Mouse (Mus musculus): ENCODE measurements around the gene Kng1. TPM values are rescaled to one million over a fixed set of nuclear protein-coding genes. Genes with fewer than 3 reads are reported as not detected.
"Not testable (repeated sequence)": the region's sequence is repeated elsewhere in the genome, so short reads cannot be mapped to it uniquely, and the experiment has no call there.

The Kng1 gene
- polyA plus RNA-seq, 1 experiment from 2014 or later, result 0.47 TPM

- no peaks in the 10 kb centered on the region for H3K27me3 ChIP-seq (replicated peaks; ENCODE audit: insufficient read depth, low read length)
- ATAC-seq (no peak), DNase-seq (ENCODE audit: low spot score) (peak; percentile 52)
- no peak overlapping the region for H3K4me3 ChIP-seq (ENCODE audit: low read depth, low read length)
- no peaks in the 10 kb centered on the region for H3K4me1 ChIP-seq (ENCODE audit: insufficient read depth, low read depth, low read length)
- no peak overlapping the region for H3K27ac ChIP-seq (ENCODE audit: low read length)
- no peaks in the 10 kb centered on the region for H3K9me3 ChIP-seq (ENCODE audit: low read length)
- no peaks in the 10 kb centered on the region for H3K36me3 ChIP-seq (ENCODE audit: insufficient read depth, low read length)
- TF ChIP-seq EP300 (IDR thresholded peaks at IDR 0.05) (no peak), CTCF (IDR thresholded peaks at IDR 0.05) (peak; percentile 63)
- no peak overlapping the region for H3K4me2 ChIP-seq (replicated peaks; ENCODE audit: low read depth, low read length)
- no peak overlapping the region for H3K9ac ChIP-seq (replicated peaks; ENCODE audit: low read depth)
- 67% methylated on average over 5 of the region's 5 CpGs for WGBS
Observed at GRCm38 (mm10) chr16:23046319-23046718, 11.3 kb upstream of the Kng1 start.

- not testable (repeated sequence) for ATAC-seq
Observed at GRCm38 (mm10) chr16:23059630-23060029, 2.0 kb downstream of the Kng1 start.

GRCm38 (mm10) chr16:23060781-23061325 is 3.2 kb downstream of the Kng1 start:
- not testable (repeated sequence) for H3K27me3 ChIP-seq (replicated peaks; ENCODE audit: insufficient read depth, low read length); H3K4me2 ChIP-seq (replicated peaks; ENCODE audit: low read depth, low read length); H3K36me3 ChIP-seq (ENCODE audit: insufficient read depth, low read length); DNase-seq (ENCODE audit: low spot score); H3K4me3 ChIP-seq (ENCODE audit: low read depth, low read length); H3K27ac ChIP-seq (ENCODE audit: low read length); H3K9ac ChIP-seq (replicated peaks; ENCODE audit: low read depth); H3K9me3 ChIP-seq (ENCODE audit: low read length); H3K4me1 ChIP-seq (ENCODE audit: insufficient read depth, low read depth, low read length); ATAC-seq
- 76% methylated on average over 5 of the region's 5 CpGs for WGBS

More at GRCm38 (mm10) chr16:23059630-23060029, 2.0 kb downstream of the Kng1 start:
- not testable (repeated sequence) for H3K9ac ChIP-seq (replicated peaks; ENCODE audit: low read depth); H3K4me2 ChIP-seq (replicated peaks; ENCODE audit: low read depth, low read length); H3K9me3 ChIP-seq (ENCODE audit: low read length); H3K4me3 ChIP-seq (ENCODE audit: low read depth, low read length); H3K36me3 ChIP-seq (ENCODE audit: insufficient read depth, low read length); H3K4me1 ChIP-seq (ENCODE audit: insufficient read depth, low read depth, low read length); DNase-seq (ENCODE audit: low spot score); H3K27ac ChIP-seq (ENCODE audit: low read length); H3K27me3 ChIP-seq (replicated peaks; ENCODE audit: insufficient read depth, low read length)
- 52% methylated on average over 4 of the region's 4 CpGs for WGBS

GRCm38 (mm10) chr16:23077516-23077915 is 19.9 kb downstream of the Kng1 start:
- H3K4me2 ChIP-seq (replicated peaks; ENCODE audit: low read depth, low read length); H3K36me3 ChIP-seq (ENCODE audit: insufficient read depth, low read length); H3K4me3 ChIP-seq (ENCODE audit: low read depth, low read length); H3K4me1 ChIP-seq (ENCODE audit: insufficient read depth, low read depth, low read length); H3K27ac ChIP-seq (ENCODE audit: low read length); H3K9ac ChIP-seq (replicated peaks; ENCODE audit: low read depth); H3K27me3 ChIP-seq (replicated peaks; ENCODE audit: insufficient read depth, low read length); H3K9me3 ChIP-seq (ENCODE audit: low read length); DNase-seq (ENCODE audit: low spot score); ATAC-seq: not testable (repeated sequence)
- 74% methylated on average over 6 of the region's 6 CpGs for WGBS

- not testable (repeated sequence) for H3K9ac ChIP-seq (replicated peaks; ENCODE audit: low read depth); H3K27me3 ChIP-seq (replicated peaks; ENCODE audit: insufficient read depth, low read length); H3K27ac ChIP-seq (ENCODE audit: low read length); H3K4me3 ChIP-seq (ENCODE audit: low read depth, low read length); H3K36me3 ChIP-seq (ENCODE audit: insufficient read depth, low read length); H3K4me1 ChIP-seq (ENCODE audit: insufficient read depth, low read depth, low read length); H3K4me2 ChIP-seq (replicated peaks; ENCODE audit: low read depth, low read length); ATAC-seq; H3K9me3 ChIP-seq (ENCODE audit: low read length); DNase-seq (ENCODE audit: low spot score)
- WGBS, result 65% methylated on average over 8 of the region's 8 CpGs
Observed at GRCm38 (mm10) chr16:23087159-23087558, 29.5 kb downstream of the Kng1 start.

- not testable (repeated sequence) for H3K9me3 ChIP-seq (ENCODE audit: low read length); H3K9ac ChIP-seq (replicated peaks; ENCODE audit: low read depth); H3K36me3 ChIP-seq (ENCODE audit: insufficient read depth, low read length); H3K4me2 ChIP-seq (replicated peaks; ENCODE audit: low read depth, low read length); H3K4me1 ChIP-seq (ENCODE audit: insufficient read depth, low read depth, low read length); ATAC-seq; H3K4me3 ChIP-seq (ENCODE audit: low read depth, low read length); H3K27ac ChIP-seq (ENCODE audit: low read length); H3K27me3 ChIP-seq (replicated peaks; ENCODE audit: insufficient read depth, low read length)
- DNase-seq (ENCODE audit: low spot score), result peak; percentile 76
- WGBS, result 40% methylated on average over 4 of the region's 4 CpGs
- TF ChIP-seq CTCF (IDR thresholded peaks at IDR 0.05), result peak; percentile 65
Observed at GRCm38 (mm10) chr16:23087712-23088111, 30.0 kb downstream of the Kng1 start.

GRCm38 (mm10) chr16:23088491-23088890 is 30.8 kb downstream of the Kng1 start:
- H3K36me3 ChIP-seq (ENCODE audit: insufficient read depth, low read length); H3K9me3 ChIP-seq (ENCODE audit: low read length); H3K4me3 ChIP-seq (ENCODE audit: low read depth, low read length); ATAC-seq; H3K27me3 ChIP-seq (replicated peaks; ENCODE audit: insufficient read depth, low read length); H3K9ac ChIP-seq (replicated peaks; ENCODE audit: low read depth); H3K27ac ChIP-seq (ENCODE audit: low read length); DNase-seq (ENCODE audit: low spot score); H3K4me2 ChIP-seq (replicated peaks; ENCODE audit: low read depth, low read length); H3K4me1 ChIP-seq (ENCODE audit: insufficient read depth, low read depth, low read length): not testable (repeated sequence)
- WGBS, result 87% methylated on average over 1 of the region's 1 CpGs
- TF ChIP-seq CTCF (IDR thresholded peaks at IDR 0.05), result peak; percentile 47

- not testable (repeated sequence) for H3K36me3 ChIP-seq (ENCODE audit: insufficient read depth, low read length); H3K4me3 ChIP-seq (ENCODE audit: low read depth, low read length); H3K4me1 ChIP-seq (ENCODE audit: insufficient read depth, low read depth, low read length); H3K27me3 ChIP-seq (replicated peaks; ENCODE audit: insufficient read depth, low read length); H3K9me3 ChIP-seq (ENCODE audit: low read length); H3K27ac ChIP-seq (ENCODE audit: low read length); DNase-seq (ENCODE audit: low spot score); ATAC-seq; H3K4me2 ChIP-seq (replicated peaks; ENCODE audit: low read depth, low read length); H3K9ac ChIP-seq (replicated peaks; ENCODE audit: low read depth)
Observed at GRCm38 (mm10) chr16:23091345-23091744, 33.7 kb downstream of the Kng1 start.
